Mouse (Mus musculus): ENCODE data around the gene Cpne5.
A peak's percentile ranks its signal among the peaks of the same experiment; 100 is the strongest.

- TF ChIP-seq CTCF (IDR thresholded peaks at IDR 0.05; ENCODE audit: low read depth) (0 out of 2 replicates have a peak, but pooled peaks have one; percentile 2), EP300 (IDR thresholded peaks at IDR 0.05; ENCODE audit: low read depth) (no peak)
These were observed 24.3 kb upstream of the Cpne5 start for GRCm38 (mm10) chr17:29262259-29262649.
